Mouse (Mus musculus): ENCODE data around the gene Vmn1r175. TPM values are rescaled to one million over a fixed set of nuclear protein-coding genes. Genes with fewer than 3 reads are reported as not detected.
"Not testable (repeated sequence)": the region's sequence is repeated elsewhere in the genome, so short reads cannot be mapped to it uniquely, and the experiment has no call there.

Vmn1r175 gene
- polyA plus RNA-seq (2016; fragmentation: Nextera tagmentation; extraction: Ambion mirVana): not detected in 2 replicates

DNA sequence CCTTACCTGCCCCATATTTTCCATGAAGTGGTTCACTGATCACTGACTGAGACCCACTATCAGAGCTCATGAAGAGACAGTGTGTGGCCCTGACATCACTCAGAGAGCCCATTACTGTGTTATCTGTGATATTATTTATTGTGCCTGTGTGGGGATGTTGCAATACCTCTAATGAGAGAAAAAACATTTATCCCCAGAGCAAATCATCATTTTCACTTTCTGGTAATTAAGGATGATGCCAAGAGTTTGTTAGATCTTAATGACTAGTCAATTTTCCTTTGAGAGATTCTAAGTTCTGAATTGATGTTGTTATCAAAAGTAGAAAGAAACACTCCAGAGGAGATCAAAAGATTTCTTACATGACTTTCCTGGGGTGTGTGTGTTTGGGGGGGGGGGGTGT is at the start of gene Vmn1r175:
Gene Vmn1r175 (minus strand): TSS at position 101 of the 400 bp plus-strand sequence.
- not testable (repeated sequence) for H3K36me3 ChIP-seq; H3K4me3 ChIP-seq; ATAC-seq (ENCODE audit: low FRiP score, low read depth); H3K27me3 ChIP-seq; H3K4me2 ChIP-seq (replicated peaks); H3K9ac ChIP-seq (replicated peaks); H3K27ac ChIP-seq (replicated peaks); H3K4me1 ChIP-seq
- H3K9me3 ChIP-seq: peaks cover 17% of the 10 kb centered on the region

DNA sequence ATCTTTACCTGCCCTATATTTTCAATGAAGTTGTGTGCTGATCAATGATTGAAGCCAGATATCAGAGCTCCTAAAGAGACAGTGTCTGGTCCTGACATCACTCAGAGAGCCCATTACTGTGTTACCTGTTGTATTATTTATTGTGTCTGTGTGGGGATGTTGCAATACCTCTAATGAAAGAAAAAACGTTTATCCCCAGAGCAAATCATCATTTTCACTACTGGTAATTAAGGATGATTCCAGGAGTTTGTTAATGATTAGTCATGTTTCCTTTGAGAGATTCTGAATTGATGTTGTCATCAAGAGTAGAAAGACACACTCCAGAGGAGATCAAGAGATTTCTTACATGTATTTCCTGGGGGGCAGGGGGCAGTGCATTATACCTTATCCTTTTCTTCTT is 26.8 kb upstream of the Vmn1r175 start, which contains the start of gene Vmn1r176:
Gene Vmn1r176 (minus strand): TSS at position 101 of the 400 bp plus-strand sequence.
- ATAC-seq (ENCODE audit: low FRiP score, low read depth); H3K4me3 ChIP-seq: not testable (repeated sequence)
- no CpG with 5 or more reads among the region's 1 CpGs for WGBS

DNA sequence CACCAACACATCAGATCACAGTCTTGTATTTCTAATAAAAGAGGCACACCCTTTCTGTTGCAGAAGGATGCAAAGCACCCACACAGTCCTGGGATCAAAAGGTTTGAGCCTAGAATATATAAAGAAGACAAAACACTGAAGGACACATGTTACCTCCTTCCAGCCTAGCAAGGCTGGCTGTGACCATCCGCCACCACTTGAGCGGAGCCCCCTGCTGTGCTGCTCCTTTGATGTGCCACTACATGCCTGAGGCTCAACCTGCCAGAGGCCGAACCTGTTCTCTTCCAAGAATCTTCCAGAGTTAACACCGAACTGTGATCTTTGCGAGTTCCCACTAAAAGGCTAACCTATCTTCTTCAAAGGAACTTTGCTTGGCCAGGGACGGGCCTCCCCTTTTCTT is 25.9 kb downstream of the Vmn1r175 start:
- no peak overlapping the region for H3K27ac ChIP-seq (replicated peaks)
- H3K27me3 ChIP-seq: no peaks in the 10 kb centered on the region
- H3K9me3 ChIP-seq: peaks cover 51% of the 10 kb centered on the region
- no peak overlapping the region for H3K9ac ChIP-seq (replicated peaks)
- H3K4me1 ChIP-seq: no peaks in the 10 kb centered on the region
- no peak overlapping the region for H3K4me2 ChIP-seq (replicated peaks)
- no peaks in the 10 kb centered on the region for H3K36me3 ChIP-seq
- ATAC-seq (ENCODE audit: low FRiP score, low read depth): no peak
- H3K4me3 ChIP-seq: no peak overlapping the region
- 83% methylated on average over 6 of the region's 6 CpGs for WGBS

More for the DNA sequence above, 26.8 kb upstream of the Vmn1r175 start, which contains the start of gene Vmn1r176:
- not testable (repeated sequence) for H3K4me2 ChIP-seq (replicated peaks); H3K27me3 ChIP-seq; H3K36me3 ChIP-seq; H3K27ac ChIP-seq (replicated peaks); H3K9ac ChIP-seq (replicated peaks); H3K4me1 ChIP-seq; H3K9me3 ChIP-seq

Other genes starting within 250 kb of the Vmn1r175 start
- not detected in 2 replicates for gene Vmn1r169, start 235.1 kb downstream of the Vmn1r175 start, polyA plus RNA-seq (2016; fragmentation: Nextera tagmentation; extraction: Ambion mirVana)
- gene Vmn1r170, start 204.5 kb downstream of the Vmn1r175 start, polyA plus RNA-seq (2016; fragmentation: Nextera tagmentation; extraction: Ambion mirVana): not detected in 2 replicates
- not detected in 2 replicates for gene Vmn1r171, start 179.9 kb downstream of the Vmn1r175 start, polyA plus RNA-seq (2016; fragmentation: Nextera tagmentation; extraction: Ambion mirVana)
- gene Vmn1r172, start 152.3 kb downstream of the Vmn1r175 start, polyA plus RNA-seq (2016; fragmentation: Nextera tagmentation; extraction: Ambion mirVana): not detected in 2 replicates
- not detected in 2 replicates for gene Vmn1r173, start 109.9 kb downstream of the Vmn1r175 start, polyA plus RNA-seq (2016; fragmentation: Nextera tagmentation; extraction: Ambion mirVana)
- gene Vmn1r174, start 58.4 kb downstream of the Vmn1r175 start, polyA plus RNA-seq (2016; fragmentation: Nextera tagmentation; extraction: Ambion mirVana): not detected in 2 replicates
- not detected in 2 replicates for gene Vmn1r176, start 26.7 kb upstream of the Vmn1r175 start, polyA plus RNA-seq (2016; fragmentation: Nextera tagmentation; extraction: Ambion mirVana)
- not detected in 2 replicates for gene Vmn1r177, start 55.8 kb upstream of the Vmn1r175 start, polyA plus RNA-seq (2016; fragmentation: Nextera tagmentation; extraction: Ambion mirVana)
- gene Vmn1r178, start 81.4 kb upstream of the Vmn1r175 start, polyA plus RNA-seq (2016; fragmentation: Nextera tagmentation; extraction: Ambion mirVana): not detected in 2 replicates
- gene Vmn1r179, start 116.3 kb upstream of the Vmn1r175 start, polyA plus RNA-seq (2016; fragmentation: Nextera tagmentation; extraction: Ambion mirVana): not detected in 2 replicates
- not detected in 2 replicates for gene Vmn1r180, start 140.0 kb upstream of the Vmn1r175 start, polyA plus RNA-seq (2016; fragmentation: Nextera tagmentation; extraction: Ambion mirVana)
- gene Vmn1r181, start 164.0 kb upstream of the Vmn1r175 start, polyA plus RNA-seq (2016; fragmentation: Nextera tagmentation; extraction: Ambion mirVana): not detected in 2 replicates
- gene V1rd19, start 191.0 kb upstream of the Vmn1r175 start, polyA plus RNA-seq (2016; fragmentation: Nextera tagmentation; extraction: Ambion mirVana): not detected in 2 replicates
- gene Vmn1r183, start 242.6 kb upstream of the Vmn1r175 start, polyA plus RNA-seq (2016; fragmentation: Nextera tagmentation; extraction: Ambion mirVana): not detected in 2 replicates